In the genomic region with DNA sequence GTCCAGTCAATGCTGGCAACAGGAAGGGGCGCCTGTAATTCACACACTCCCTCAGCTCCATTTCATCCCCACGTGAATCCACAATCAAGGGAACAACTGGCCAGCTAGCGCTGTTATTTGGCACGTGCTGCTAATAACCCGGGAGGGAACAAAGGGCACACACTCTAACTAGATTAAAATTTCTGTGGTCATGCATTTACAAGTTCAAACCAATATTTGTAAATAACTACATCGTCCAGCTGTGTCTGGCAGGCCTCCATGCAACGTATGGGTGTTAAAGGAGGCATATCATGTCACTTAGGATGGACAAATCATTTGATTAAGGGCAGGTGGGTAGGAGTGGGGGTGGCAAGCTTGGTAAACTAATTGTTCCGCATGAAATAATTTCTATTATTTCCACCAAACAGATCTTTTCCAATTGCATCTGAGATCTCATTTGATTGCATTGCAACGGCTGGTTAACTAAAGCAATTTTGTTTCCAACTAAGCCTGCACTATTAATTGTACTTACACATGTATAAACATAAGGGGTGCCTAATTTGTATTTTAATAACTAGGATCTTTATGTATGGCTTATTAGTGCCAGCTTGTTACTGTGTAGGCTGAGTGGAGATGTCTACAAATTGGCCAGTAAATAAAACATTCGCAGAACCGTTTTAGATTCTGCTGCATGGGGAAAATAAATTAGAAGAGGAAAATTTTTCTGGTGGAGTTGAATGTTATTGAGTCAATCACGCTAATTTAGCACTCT, we compare ENCODE assay signal across 14 mouse cellular contexts.
DNase-seq lines count a peak whose midpoint lies in the region; ATAC-seq and TF ChIP-seq lines count a peak whose summit lies in the region.
"Had no signal": no experiment of that assay in that cellular context is flagged by ENCODE, and none has a peak within 500 bp of the region (broad histone marks: within the 10 kb centered on the region; RNA-seq: fewer than 3 reads in every experiment).

No protein-coding gene starts in this region.

- H3K4me3 ChIP-seq in kidney, postnatal 0 days (replicated peaks; ENCODE audit: low read depth, low read length), result no peak overlapping the region
- no peak overlapping the region for H3K4me3 ChIP-seq in forebrain, embryonic 14.5 days (ENCODE audit: low read depth, low read length)
- no peak overlapping the region for H3K4me3 ChIP-seq in hindbrain, embryonic 12.5 days
- no peak overlapping the region for H3K4me3 ChIP-seq in midbrain, embryonic 16.5 days (ENCODE audit: low read depth, low read length)
- H3K4me3 ChIP-seq: embryonic facial prominence, embryonic 13.5 days; limb, embryonic 15.5 days; lung, embryonic 15.5 days; megakaryocyte, embryonic 14.5 days had no signal

- H3K36me3 ChIP-seq in kidney, postnatal 0 days (ENCODE audit: insufficient read depth, low read length), result no peaks in the 10 kb centered on the region
- no peaks in the 10 kb centered on the region for H3K36me3 ChIP-seq in forebrain, embryonic 14.5 days (ENCODE audit: control insufficient read depth, insufficient read depth, low read length)
- H3K36me3 ChIP-seq in hindbrain, embryonic 12.5 days, result no peaks in the 10 kb centered on the region
- no peaks in the 10 kb centered on the region for H3K36me3 ChIP-seq in midbrain, embryonic 16.5 days (ENCODE audit: control insufficient read depth, insufficient read depth, low read length)
- H3K36me3 ChIP-seq: embryonic facial prominence, embryonic 13.5 days; limb, embryonic 15.5 days; lung, embryonic 15.5 days had no signal

- H3K27ac ChIP-seq in kidney, postnatal 0 days, result no peak overlapping the region
- H3K27ac ChIP-seq in forebrain, embryonic 14.5 days (ENCODE audit: low read depth, low read length), result peak overlapping the region; percentile 39; the same call in 1 of the 2 replicates
- H3K27ac ChIP-seq in hindbrain, embryonic 12.5 days, result 0 out of 2 replicates have a peak overlapping the region, but pooled peaks have one; percentile 30
- H3K27ac ChIP-seq in midbrain, embryonic 16.5 days (ENCODE audit: low read length), result no peak overlapping the region
- H3K27ac ChIP-seq: embryonic facial prominence, embryonic 13.5 days; limb, embryonic 15.5 days; lung, embryonic 15.5 days had no signal

- no peak overlapping the region for H3K9ac ChIP-seq in kidney, postnatal 0 days (ENCODE audit: low read depth, low read length)
- 0 out of 2 replicates have a peak overlapping the region, but pooled peaks have one; percentile 13 for H3K9ac ChIP-seq in forebrain, embryonic 14.5 days (ENCODE audit: low read length)
- H3K9ac ChIP-seq in hindbrain, embryonic 12.5 days, result no peak overlapping the region
- no peak overlapping the region for H3K9ac ChIP-seq in midbrain, embryonic 16.5 days (ENCODE audit: low read depth, low read length)
- H3K9ac ChIP-seq: embryonic facial prominence, embryonic 13.5 days; limb, embryonic 15.5 days; lung, embryonic 15.5 days had no signal

- H3K4me2 ChIP-seq in kidney, postnatal 0 days (ENCODE audit: low read length), result no peak overlapping the region
- H3K4me2 ChIP-seq in forebrain, embryonic 14.5 days (ENCODE audit: low read length), result 0 out of 2 replicates have a peak overlapping the region, but pooled peaks have one; percentile 7
- no peak overlapping the region for H3K4me2 ChIP-seq in hindbrain, embryonic 12.5 days (replicated peaks)
- 0 out of 2 replicates have a peak overlapping the region, but pooled peaks have one; percentile 10 for H3K4me2 ChIP-seq in midbrain, embryonic 16.5 days (ENCODE audit: low read length)
- H3K4me2 ChIP-seq: embryonic facial prominence, embryonic 13.5 days; limb, embryonic 15.5 days; lung, embryonic 15.5 days had no signal

- H3K27me3 ChIP-seq in kidney, postnatal 0 days (ENCODE audit: insufficient read depth, low read length), result no peaks in the 10 kb centered on the region
- H3K27me3 ChIP-seq in forebrain, embryonic 14.5 days (replicated peaks; ENCODE audit: control insufficient read depth, insufficient read depth, low read length), result no peaks in the 10 kb centered on the region
- no peaks in the 10 kb centered on the region for H3K27me3 ChIP-seq in hindbrain, embryonic 12.5 days
- no peaks in the 10 kb centered on the region for H3K27me3 ChIP-seq in midbrain, embryonic 16.5 days (ENCODE audit: control insufficient read depth, insufficient read depth, low read depth, low read length)
- H3K27me3 ChIP-seq: embryonic facial prominence, embryonic 13.5 days; limb, embryonic 15.5 days; lung, embryonic 15.5 days; megakaryocyte, embryonic 14.5 days had no signal

- peak; percentile 19 for DNase-seq in kidney, postnatal 0 days (ENCODE audit: low spot score)
- no peak for DNase-seq in kidney, adult 8-10 months
- peak; percentile 80 for DNase-seq in forebrain, embryonic 14.5 days (ENCODE audit: low spot score)
- DNase-seq in right cerebral cortex, postnatal 25 days, result no peak
- DNase-seq in T-cell, adult 2 months (ENCODE audit: low spot score), result no peak
- DNase-seq: adrenal gland, postnatal 25 days; layer of hippocampus, adult 9-11 months had no signal

- H3K9me3 ChIP-seq in kidney, postnatal 0 days (replicated peaks; ENCODE audit: low read length), result no peaks in the 10 kb centered on the region
- H3K9me3 ChIP-seq in forebrain, embryonic 14.5 days (replicated peaks; ENCODE audit: control insufficient read depth, low read length), result no peaks in the 10 kb centered on the region
- H3K9me3 ChIP-seq in hindbrain, embryonic 12.5 days (replicated peaks), result no peaks in the 10 kb centered on the region
- no peaks in the 10 kb centered on the region for H3K9me3 ChIP-seq in midbrain, embryonic 16.5 days (replicated peaks; ENCODE audit: control insufficient read depth, low read length, poor library complexity, severe bottlenecking)
- H3K9me3 ChIP-seq: embryonic facial prominence, embryonic 13.5 days; limb, embryonic 15.5 days; lung, embryonic 15.5 days; megakaryocyte, embryonic 14.5 days had no signal

- no peak for ATAC-seq in kidney, postnatal 0 days (replicated peaks; ENCODE audit: low FRiP score, low read depth)
- peak; percentile 94 for ATAC-seq in forebrain, embryonic 14.5 days
- peak; percentile 91 for ATAC-seq in hindbrain, embryonic 12.5 days (ENCODE audit: low FRiP score)
- peak; percentile 62; the same call in 1 of the 2 replicates for ATAC-seq in midbrain, embryonic 16.5 days
- ATAC-seq in CD4-positive, CD25-positive, alpha-beta regulatory T cell, adult 4 months, result no peak

- no peak for TF ChIP-seq CTCF in kidney, postnatal 0 days (IDR thresholded peaks at IDR 0.05; ENCODE audit: low read depth)

- no peaks in the 10 kb centered on the region for H3K4me1 ChIP-seq in kidney, postnatal 0 days (replicated peaks; ENCODE audit: insufficient read depth, low read length)
- H3K4me1 ChIP-seq in forebrain, embryonic 14.5 days (ENCODE audit: control insufficient read depth, insufficient read depth, low read length), result peaks cover 7% of the 10 kb centered on the region
- peaks cover 4% of the 10 kb centered on the region; the same call in 1 of the 2 replicates for H3K4me1 ChIP-seq in hindbrain, embryonic 12.5 days
- peaks cover 5% of the 10 kb centered on the region; the same call in 1 of the 2 replicates for H3K4me1 ChIP-seq in midbrain, embryonic 16.5 days (ENCODE audit: control insufficient read depth, insufficient read depth, low read length)
- H3K4me1 ChIP-seq: embryonic facial prominence, embryonic 13.5 days; lung, embryonic 15.5 days; megakaryocyte, embryonic 14.5 days had no signal

- 43% methylated on average over 12 of the region's 12 CpGs for WGBS in kidney, postnatal 0 days
- 12% methylated on average over 12 of the region's 12 CpGs for WGBS in forebrain, embryonic 14.5 days
- 62% methylated on average over 12 of the region's 12 CpGs for WGBS in hindbrain, embryonic 12.5 days
- 41% methylated on average over 12 of the region's 12 CpGs for WGBS in midbrain, embryonic 16.5 days

Comparison
In these comparisons a context has a peak if more than half of its experiments do, and no peak if none do; other contexts are left out.
1. DNase-seq: peak in kidney, postnatal 0 days (single experiment) and forebrain, embryonic 14.5 days (single experiment); none in kidney, adult 8-10 months (0 of 2), right cerebral cortex, postnatal 25 days (single experiment) and T-cell, adult 2 months (single experiment).
2. ATAC-seq: peak in forebrain, embryonic 14.5 days (single experiment), hindbrain, embryonic 12.5 days (single experiment) and midbrain, embryonic 16.5 days (single experiment); none in kidney, postnatal 0 days (single experiment) and CD4-positive, CD25-positive, alpha-beta regulatory T cell, adult 4 months (single experiment).
3. H3K27ac ChIP-seq: peak in forebrain, embryonic 14.5 days (single experiment) and hindbrain, embryonic 12.5 days (single experiment); none in kidney, postnatal 0 days (single experiment) and midbrain, embryonic 16.5 days (single experiment).
4. H3K4me2 ChIP-seq: peak in forebrain, embryonic 14.5 days (single experiment) and midbrain, embryonic 16.5 days (single experiment); none in kidney, postnatal 0 days (single experiment) and hindbrain, embryonic 12.5 days (single experiment).